Mouse (Mus musculus): ENCODE results near the gene Alkbh8. TPM values are rescaled to one million over a fixed set of nuclear protein-coding genes. Genes with fewer than 3 reads are reported as not detected.
A peak's percentile ranks its signal among the peaks of the same experiment; 100 is the strongest.
"Not testable (repeated sequence)": the region's sequence is repeated elsewhere in the genome, so short reads cannot be mapped to it uniquely, and the experiment has no call there.

The Alkbh8 gene
- total RNA-seq (2021): 10 to 100 TPM; 44.1 to 44.3 TPM

GRCm38 (mm10) chr9:3334962-3335767, at the start of gene Alkbh8:
Gene Alkbh8 (plus strand): TSS chr9:3335140.
- intact Hi-C loops (cut with DNase I): no loop called here

GRCm38 (mm10) chr9:3309292-3309836, 25.6 kb upstream of the Alkbh8 start:
- DNase-seq (ENCODE audit: low spot score in 2 of 2): no peak
- intact Hi-C loops (cut with DNase I): no loop called here

More at GRCm38 (mm10) chr9:3334962-3335767, at the start of gene Alkbh8:
- peak; percentile 81 to 86 for DNase-seq (ENCODE audit: low spot score in 2 of 2)

- intact Hi-C loops (cut with DNase I): no loop called here
- DNase-seq (ENCODE audit: low spot score in 2 of 2): no peak
Measured at GRCm38 (mm10) chr9:3310016-3310415, 24.9 kb upstream of the Alkbh8 start.

- intact Hi-C loops (cut with DNase I); DNase-seq (ENCODE audit: low spot score in 2 of 2): not testable (repeated sequence)
Measured at GRCm38 (mm10) chr9:3327342-3328053, 7.4 kb upstream of the Alkbh8 start.

GRCm38 (mm10) chr9:3328054-3328595, 6.8 kb upstream of the Alkbh8 start:
- intact Hi-C loops (cut with DNase I): no loop called here
- no peak for DNase-seq (ENCODE audit: low spot score in 2 of 2)

- intact Hi-C loops (cut with DNase I): no loop called here
- no peak for DNase-seq (ENCODE audit: low spot score in 2 of 2)
Measured at GRCm38 (mm10) chr9:3330319-3330718, 4.6 kb upstream of the Alkbh8 start.

- no peak for DNase-seq (ENCODE audit: low spot score in 2 of 2)
- intact Hi-C loops (cut with DNase I): no loop called here
Measured at GRCm38 (mm10) chr9:3330737-3331384, 4.1 kb upstream of the Alkbh8 start.

DNA sequence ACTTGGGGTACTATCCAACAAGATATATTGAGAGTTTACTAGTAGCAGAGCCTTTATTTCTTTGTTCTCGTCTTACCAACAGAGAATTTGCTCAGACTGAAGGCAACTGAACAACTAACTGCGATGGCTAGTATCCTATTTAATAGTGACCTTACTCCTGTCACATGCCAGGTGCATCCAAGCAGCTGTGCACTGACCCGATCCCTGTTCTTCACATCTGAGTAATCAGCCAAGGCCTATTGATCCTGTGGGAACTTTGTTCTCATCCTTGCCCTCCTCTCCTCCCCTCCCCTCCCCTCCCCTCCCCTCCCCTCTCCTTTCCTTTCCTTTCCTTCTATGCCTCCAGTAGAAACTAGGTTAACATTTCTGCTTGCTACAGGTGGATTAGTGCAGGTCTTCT, 1.7 kb downstream of the Alkbh8 start:
- intact Hi-C loops (cut with DNase I): no loop called here
- no peak for DNase-seq (ENCODE audit: low spot score in 2 of 2)

DNA sequence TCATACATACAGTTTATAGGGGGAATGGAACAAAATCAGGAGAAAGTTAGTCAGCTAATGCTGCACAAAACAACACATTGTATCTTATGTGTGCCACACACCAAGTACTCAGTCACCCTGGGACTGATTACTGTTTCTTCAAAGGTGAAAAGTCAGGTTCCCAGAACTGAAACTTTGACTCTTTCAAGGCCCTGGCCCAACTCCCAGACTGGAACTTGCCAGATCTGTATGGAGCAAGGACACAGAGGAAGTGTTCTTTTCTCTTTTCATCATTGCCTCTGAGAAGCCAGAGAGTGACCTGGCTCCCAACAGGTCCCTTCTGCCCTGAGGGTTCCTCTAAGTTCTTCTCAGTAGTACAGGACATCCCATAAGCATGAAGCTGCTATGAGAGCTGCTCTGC, 10.2 kb downstream of the Alkbh8 start:
- no peak for DNase-seq (ENCODE audit: low spot score in 2 of 2)
- intact Hi-C loops (cut with DNase I): no loop called here

DNA sequence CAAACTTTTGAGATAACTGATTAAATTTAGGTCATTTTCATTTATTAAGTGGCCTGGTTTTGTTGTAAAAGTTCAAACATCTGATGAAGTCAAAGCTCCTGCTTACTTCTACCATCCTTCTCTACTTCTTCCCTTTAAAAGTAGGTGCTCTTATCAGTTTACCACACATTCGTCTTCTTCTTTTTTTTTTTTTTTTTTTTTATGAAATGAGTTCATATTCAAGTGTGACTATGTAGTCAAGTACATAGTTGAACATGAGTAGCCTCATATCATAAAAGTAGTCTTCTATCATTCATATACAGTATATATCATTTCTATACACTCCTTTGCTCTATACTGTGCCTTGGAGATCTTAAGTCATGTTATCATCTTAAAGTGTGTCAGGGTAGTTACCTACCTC, 11.0 kb downstream of the Alkbh8 start:
- DNase-seq (ENCODE audit: low spot score in 2 of 2): no peak
- intact Hi-C loops (cut with DNase I): no loop called here

- DNase-seq (ENCODE audit: low spot score in 2 of 2): no peak
- intact Hi-C loops (cut with DNase I): no loop called here
Measured at GRCm38 (mm10) chr9:3350056-3350455, 15.1 kb downstream of the Alkbh8 start.

- intact Hi-C loops (cut with DNase I); DNase-seq (ENCODE audit: low spot score in 2 of 2): not testable (repeated sequence)
Measured at GRCm38 (mm10) chr9:3376323-3376722, 41.4 kb downstream of the Alkbh8 start.

GRCm38 (mm10) chr9:3403251-3404208, 68.6 kb downstream of the Alkbh8 start, which contains the start of gene Cwf19l2:
Gene Cwf19l2 (plus strand): TSS chr9:3403592.
- DNase-seq (ENCODE audit: low spot score in 2 of 2): peak; percentile 82 to 83
- intact Hi-C loops (cut with DNase I): loop anchor here (5.0 kb wide), 1 partner anchor 904 kb away; the partner anchor contains the start of genes Aasdhppt and Kbtbd3

GRCm38 (mm10) chr9:3404372-3404771, 69.4 kb downstream of the Alkbh8 start:
- intact Hi-C loops (cut with DNase I): loop anchor here (5.0 kb wide), 1 partner anchor 903 kb away; the partner anchor contains the start of genes Aasdhppt and Kbtbd3
- DNase-seq (ENCODE audit: low spot score in 2 of 2): peak in 1 of 2 experiments; percentile 13

DNA sequence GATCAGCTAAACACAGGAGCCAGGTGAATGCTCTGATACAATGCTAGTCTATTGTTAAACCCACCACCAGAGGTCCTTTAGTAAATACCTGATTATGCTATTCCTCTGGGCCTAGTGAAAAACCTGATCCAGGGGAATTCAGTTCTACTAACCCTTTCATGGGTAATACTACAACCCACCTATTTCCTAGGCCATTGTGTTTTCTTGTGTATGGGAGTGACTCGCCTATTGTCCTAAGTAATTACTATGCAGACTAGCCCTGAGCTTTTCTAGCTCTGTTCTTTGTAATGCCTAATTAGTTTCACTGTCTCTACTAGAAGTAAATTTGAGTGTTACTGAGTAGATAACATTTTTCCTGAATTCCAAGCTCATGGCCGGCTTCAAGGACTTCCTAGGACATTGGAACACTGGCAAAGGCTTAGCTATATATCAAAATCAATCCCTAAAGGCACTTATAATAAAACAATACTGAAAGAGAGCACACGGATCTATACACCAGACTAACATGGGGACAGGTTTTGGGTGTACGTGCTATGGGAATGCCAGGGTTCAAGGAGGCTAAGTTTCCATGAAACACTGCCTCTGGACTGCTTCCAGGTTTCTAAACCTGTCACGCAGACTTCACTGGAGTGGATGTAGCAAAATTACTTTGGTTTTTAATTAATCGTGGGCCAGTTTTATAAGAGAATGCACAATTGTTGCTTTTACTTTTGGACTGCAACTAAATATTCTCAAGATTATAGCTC, 104.8 kb downstream of the Alkbh8 start:
- intact Hi-C loops (cut with DNase I): not testable (repeated sequence)

More for the DNA sequence above, 104.8 kb downstream of the Alkbh8 start:
- DNase-seq (ENCODE audit: low spot score in 2 of 2): not testable (repeated sequence)

Data from left cerebral cortex, postnatal 36 days (tissue).